ENCODE assay signal across 9 mouse cellular contexts in the genomic region with DNA sequence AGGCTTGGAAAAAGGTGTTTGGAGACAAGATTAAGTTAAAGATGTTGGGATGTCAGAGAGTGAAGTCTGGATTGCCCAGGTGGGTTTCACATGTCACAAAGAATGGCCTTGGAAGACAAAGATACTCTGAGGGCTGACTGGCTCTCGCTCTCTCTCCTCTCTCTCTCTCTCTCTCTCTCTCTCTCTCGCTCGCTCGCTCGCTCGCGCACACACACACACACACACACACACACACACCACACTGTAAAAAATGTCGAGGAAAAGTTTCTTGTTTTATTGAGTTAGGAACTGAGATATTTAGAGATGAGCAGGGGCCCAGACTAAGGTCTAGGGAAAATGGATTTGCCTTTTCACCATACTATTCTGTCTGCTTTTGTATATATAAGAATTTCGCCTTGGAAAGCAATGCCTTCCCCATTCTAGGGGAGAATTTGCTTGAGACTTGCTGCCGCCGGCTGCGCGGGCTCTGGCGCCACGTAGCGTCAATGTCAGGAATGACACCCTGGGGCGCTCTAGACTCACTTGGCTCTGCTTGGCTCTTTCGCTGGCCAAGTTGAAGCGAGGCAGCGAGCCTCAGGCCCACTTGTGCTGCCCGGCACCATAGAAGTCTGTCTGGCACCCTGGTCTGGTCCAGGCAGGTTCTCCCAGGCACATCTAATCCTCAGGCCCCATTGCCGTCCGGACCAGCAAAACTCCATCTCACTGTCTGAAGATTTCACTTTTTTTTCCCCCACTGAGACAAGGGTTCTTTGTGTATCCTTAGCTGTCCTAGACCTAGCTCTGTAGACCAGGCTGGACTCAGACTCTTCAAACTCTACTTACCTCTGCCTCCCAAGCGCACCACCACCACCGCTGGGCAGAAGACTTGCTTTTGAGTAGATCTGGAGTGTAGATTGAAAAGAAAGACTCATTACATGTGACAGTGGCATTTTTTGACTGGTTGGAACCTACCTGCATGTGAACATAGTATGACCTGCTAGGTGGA. TPM values are rescaled to one million over a fixed set of nuclear protein-coding genes. Genes with fewer than 3 reads are reported as not detected.
A peak's percentile ranks its signal among the peaks of the same experiment; 100 is the strongest.
DNase-seq lines count a peak whose midpoint lies in the region; ATAC-seq and TF ChIP-seq lines count a peak whose summit lies in the region.
"Had no signal": no experiment of that assay in that cellular context is flagged by ENCODE, and none has a peak within 500 bp of the region (broad histone marks: within the 10 kb centered on the region; RNA-seq: fewer than 3 reads in every experiment).

No protein-coding gene starts in this region.

- WGBS in cerebellum, adult 2 months = 19% methylated on average over 25 of the region's 25 CpGs
- WGBS in hindbrain, embryonic 11.5 days = 35% methylated on average over 25 of the region's 25 CpGs

- H3K4me3 ChIP-seq in cerebellum, adult 2 months (replicated peaks; ENCODE audit: insufficient read depth, low read depth, low read length) = no peak overlapping the region
- no peak overlapping the region for H3K4me3 ChIP-seq in hindbrain, embryonic 11.5 days (ENCODE audit: low read depth, low read length)
- H3K4me3 ChIP-seq: myocyte had no signal

- no peaks in the 10 kb centered on the region for H3K9me3 ChIP-seq in hindbrain, embryonic 11.5 days (ENCODE audit: control insufficient read depth, low read length)

- no peaks in the 10 kb centered on the region for H3K36me3 ChIP-seq in hindbrain, embryonic 11.5 days (ENCODE audit: control insufficient read depth, insufficient read depth, low read length)

- no peak for TF ChIP-seq POLR2A in cerebellum, adult 2 months (IDR thresholded peaks at IDR 0.05; ENCODE audit: borderline replicate concordance, insufficient read depth, low read length)

- H3K9ac ChIP-seq in hindbrain, embryonic 11.5 days (ENCODE audit: low read depth, low read length) = no peak overlapping the region

- H3K4me2 ChIP-seq in hindbrain, embryonic 11.5 days (replicated peaks; ENCODE audit: low read depth, low read length) = no peak overlapping the region

- DNase-seq in MEL-GATA-1-ER (ENCODE audit: extremely low read depth, low read depth) = peak; percentile 36
- DNase-seq in cerebellum, adult 2 months = peak; percentile 81 to 90
- peak; percentile 79 for DNase-seq in forelimb bud, embryonic 11.5 days (ENCODE audit: low read depth, low spot score)
- peak; percentile 91 for DNase-seq in hindbrain, embryonic 11.5 days (ENCODE audit: low spot score)
- peak; percentile 91 to 94 for DNase-seq in layer of hippocampus, postnatal 10 days (ENCODE audit: low spot score in 2 of 2)
- peak; percentile 89 for DNase-seq in lung, postnatal 10 days
- DNase-seq in retina, adult 2 months (ENCODE audit: low read depth, low spot score) = peak; percentile 32
- peak; percentile 86 for DNase-seq in thymus, postnatal 4 days

- H3K27me3 ChIP-seq in cerebellum, adult 2 months (ENCODE audit: control insufficient read depth, insufficient read depth, low read length) = no peaks in the 10 kb centered on the region
- H3K27me3 ChIP-seq in hindbrain, embryonic 11.5 days (ENCODE audit: control insufficient read depth, insufficient read depth, low read length) = no peaks in the 10 kb centered on the region

- TF ChIP-seq CTCF in cerebellum, adult 2 months (IDR thresholded peaks at IDR 0.05; ENCODE audit: borderline replicate concordance, insufficient read depth, low read depth, low read length) = peak; percentile 97

- no peaks in the 10 kb centered on the region; the same call in none of the 2 replicates for H3K4me1 ChIP-seq in cerebellum, adult 2 months (ENCODE audit: control insufficient read depth, insufficient read depth, low read length)
- H3K4me1 ChIP-seq in hindbrain, embryonic 11.5 days (replicated peaks; ENCODE audit: control insufficient read depth, insufficient read depth, low read length) = no peaks in the 10 kb centered on the region

- peak; percentile 56 for ATAC-seq in hindbrain, embryonic 11.5 days (ENCODE audit: low FRiP score)

- no peak overlapping the region for H3K27ac ChIP-seq in cerebellum, adult 2 months (ENCODE audit: insufficient read depth, low read length)
- no peak overlapping the region for H3K27ac ChIP-seq in hindbrain, embryonic 11.5 days (ENCODE audit: low read depth, low read length)

RNA-seq across cellular contexts. Expression of a gene that starts 27.8 kb away (rescaled TPM):
- 89.9 and 102 TPM in 2 replicates for polyA plus RNA-seq in cerebellum, adult 2 months (2012; rRNA removed)
- 42.3 and 45.9 TPM in 2 replicates for polyA plus RNA-seq in hindbrain, embryonic 11.5 days (2014; fragmentation: Nextera tagmentation; extraction: Ambion mirVana)
- 100 to 1,000 TPM; 136 to 148 TPM for total RNA-seq in layer of hippocampus, postnatal 10 days (2021)

RNA-seq across cellular contexts. Expression of a gene that starts 33.3 kb away (rescaled TPM):
- 79.0 and 80.4 TPM in 2 replicates for polyA plus RNA-seq in cerebellum, adult 2 months (2012; rRNA removed)
- polyA plus RNA-seq in hindbrain, embryonic 11.5 days (2014; fragmentation: Nextera tagmentation; extraction: Ambion mirVana) = 36.0 and 37.3 TPM in 2 replicates
- total RNA-seq in layer of hippocampus, postnatal 10 days (2021) = 10 to 100 TPM; 71.7 to 75.3 TPM

Comparison
In these comparisons a context has a peak if more than half of its experiments do, and no peak if none do; other contexts are left out.
1. DNase-seq: peak in every context shown above with its lines; median percentile 92 in layer of hippocampus, postnatal 10 days; 91 in hindbrain, embryonic 11.5 days; 89 in lung, postnatal 10 days; 86 in thymus, postnatal 4 days; 86 in cerebellum, adult 2 months; 79 in forelimb bud, embryonic 11.5 days; 36 in MEL-GATA-1-ER; 32 in retina, adult 2 months.